Mouse (Mus musculus): ENCODE measurements around the gene Adamts17.
A peak's percentile ranks its signal among the peaks of the same experiment; 100 is the strongest.

Gene Adamts17

GRCm38 (mm10) chr7:66839463-66840007, at the start of gene Adamts17:
TSS of gene Adamts17 (plus strand) at chr7:66839735.
- peak; percentile 86 for DNase-seq (ENCODE audit: low read depth)

GRCm38 (mm10) chr7:66789860-66790748, 49.4 kb upstream of the Adamts17 start:
- DNase-seq (ENCODE audit: low read depth): no peak

DNA sequence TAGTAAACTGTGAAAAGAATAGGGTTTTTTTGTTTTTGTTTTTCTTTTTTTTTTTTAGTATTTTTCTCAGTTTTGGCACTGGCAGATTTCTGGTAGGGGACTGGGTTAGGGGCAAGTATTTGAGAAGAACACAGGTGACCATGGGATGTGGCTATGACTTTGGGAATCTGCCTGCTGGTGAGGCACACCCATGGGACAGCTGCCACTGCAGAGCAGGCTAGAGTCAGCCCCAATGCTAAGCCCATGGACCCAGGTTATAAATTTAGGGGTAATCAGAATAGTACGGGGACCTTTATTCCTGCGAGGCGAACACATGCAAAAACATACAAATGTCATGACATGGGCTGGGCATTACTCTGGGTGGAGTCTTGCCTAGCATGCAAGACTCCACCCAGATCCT, 48.5 kb upstream of the Adamts17 start:
- DNase-seq (ENCODE audit: low read depth): no peak

GRCm38 (mm10) chr7:66796909-66797308, 42.6 kb upstream of the Adamts17 start:
- DNase-seq (ENCODE audit: low read depth): no peak

DNA sequence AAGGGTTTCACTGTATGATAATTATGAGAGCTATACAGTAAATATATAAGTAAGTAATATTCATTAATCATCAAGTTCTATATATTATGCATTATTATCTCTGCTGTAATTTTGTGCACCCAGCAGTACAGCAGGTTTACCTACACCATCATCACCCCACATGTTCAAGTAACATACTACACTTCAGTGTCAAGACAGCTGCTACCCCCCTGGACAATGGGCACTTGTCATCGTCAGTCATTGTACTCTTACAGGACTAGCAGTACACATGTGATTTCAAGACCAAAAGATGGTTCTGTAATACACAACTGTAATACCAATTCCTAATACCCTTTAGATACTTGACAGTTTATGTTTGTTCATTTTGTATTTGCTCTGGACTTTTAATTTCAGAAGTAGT, 42.2 kb upstream of the Adamts17 start:
- DNase-seq (ENCODE audit: low read depth): no peak

GRCm38 (mm10) chr7:66798826-66799225, 40.7 kb upstream of the Adamts17 start:
- DNase-seq (ENCODE audit: low read depth): no peak

DNA sequence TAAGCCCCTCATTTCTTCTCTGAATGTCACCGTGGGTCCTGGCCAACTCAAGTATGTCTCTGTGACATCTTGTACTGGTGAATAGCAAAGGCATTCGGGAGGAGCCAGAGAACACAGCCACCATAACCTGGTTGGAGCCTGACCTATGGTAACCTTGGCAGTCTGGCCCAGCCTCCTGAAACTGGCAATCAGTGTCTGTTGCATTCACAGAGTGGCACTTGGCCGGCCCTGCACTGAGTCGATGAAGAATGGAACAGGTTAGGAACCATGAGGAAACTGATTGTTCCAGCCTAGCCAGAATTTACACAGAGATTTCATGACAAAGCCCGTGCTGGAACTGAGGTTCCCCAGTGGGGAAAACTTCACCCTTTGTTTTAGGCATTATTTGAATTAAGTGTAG, 38.8 kb upstream of the Adamts17 start:
- DNase-seq (ENCODE audit: low read depth): no peak

GRCm38 (mm10) chr7:66801785-66802184, 37.8 kb upstream of the Adamts17 start:
- no peak for DNase-seq (ENCODE audit: low read depth)

DNA sequence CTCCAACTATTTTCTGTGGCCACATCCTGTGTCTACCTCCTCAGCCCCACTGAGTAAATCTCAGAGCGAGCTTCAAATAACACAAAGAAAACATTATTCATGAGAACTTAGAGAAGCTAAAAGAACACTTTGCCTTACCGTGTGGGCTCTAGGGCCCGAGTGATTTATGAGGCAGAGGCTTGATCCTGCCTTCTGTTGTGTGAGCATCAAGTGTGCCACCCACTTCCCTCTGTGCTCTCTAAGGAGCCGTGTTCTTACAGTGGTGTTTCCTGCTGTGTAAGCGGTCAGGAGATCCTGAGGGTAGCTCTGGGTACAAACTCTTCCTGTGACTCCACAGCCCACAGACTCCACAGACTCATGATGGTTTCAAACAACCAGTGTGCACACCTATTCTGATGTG, 35.7 kb upstream of the Adamts17 start:
- no peak for DNase-seq (ENCODE audit: low read depth)

DNA sequence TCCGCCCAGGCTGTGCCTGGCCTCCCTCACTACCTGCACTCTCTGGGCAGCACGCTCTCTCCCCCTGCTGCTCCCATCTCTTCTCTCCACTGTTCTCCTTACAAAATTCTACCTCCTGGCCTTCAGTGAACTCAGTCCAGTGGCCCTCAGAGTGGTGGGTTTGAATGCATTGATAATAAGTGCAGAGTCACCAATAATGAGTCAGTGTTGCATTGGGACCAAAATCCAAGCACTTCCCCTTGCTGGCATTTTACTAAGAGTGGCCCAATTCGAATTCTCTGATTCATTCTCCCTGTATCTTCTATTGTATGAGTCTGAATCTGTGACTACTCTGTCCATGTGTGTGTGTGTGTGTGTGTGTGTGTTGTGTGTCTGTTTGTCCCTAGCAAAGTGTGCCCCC, 32.7 kb upstream of the Adamts17 start:
- no peak for DNase-seq (ENCODE audit: low read depth)

DNA sequence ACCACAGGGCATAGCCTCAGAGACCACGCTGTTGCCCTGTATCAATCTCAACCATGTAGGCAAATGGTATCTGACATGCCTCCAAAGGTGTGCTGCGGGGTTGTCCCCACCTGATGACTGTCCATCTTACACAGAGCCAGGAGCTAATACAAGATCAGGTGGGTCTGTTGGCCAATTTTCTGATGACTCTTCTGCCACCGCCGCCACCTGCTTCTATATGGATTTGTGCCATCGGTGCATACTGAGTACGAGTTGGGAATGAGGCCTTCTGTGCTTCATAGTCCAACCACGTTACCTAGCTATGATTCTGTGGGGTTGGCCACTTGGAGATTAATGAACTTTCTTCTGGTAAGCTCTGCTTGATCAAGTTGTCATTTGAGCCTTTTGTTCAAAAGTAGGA, 29.1 kb upstream of the Adamts17 start:
- DNase-seq (ENCODE audit: low read depth): no peak

GRCm38 (mm10) chr7:66811294-66811693, 28.2 kb upstream of the Adamts17 start:
- no peak for DNase-seq (ENCODE audit: low read depth)

GRCm38 (mm10) chr7:66812289-66812688, 27.2 kb upstream of the Adamts17 start:
- no peak for DNase-seq (ENCODE audit: low read depth)

DNA sequence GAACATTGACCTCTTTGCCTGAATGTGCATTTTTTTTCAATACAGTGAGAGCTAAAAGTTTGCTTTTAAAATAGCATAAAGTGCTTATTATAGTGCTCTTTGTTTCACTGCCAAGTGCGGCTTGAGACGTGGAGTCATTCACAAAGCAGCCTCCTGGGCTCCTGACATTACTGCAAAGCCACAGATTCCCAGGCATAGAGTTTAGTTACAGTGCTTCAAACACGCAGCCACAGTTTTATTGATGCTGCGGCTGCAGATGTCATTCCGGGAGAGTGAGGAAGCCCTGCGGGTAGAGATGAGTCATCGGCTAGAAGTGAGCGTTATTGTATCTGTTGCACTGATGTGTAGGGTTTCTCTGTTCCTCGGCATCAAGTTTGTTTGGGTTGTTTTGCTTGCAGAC, 26.8 kb upstream of the Adamts17 start:
- DNase-seq (ENCODE audit: low read depth): peak; percentile 14

- no peak for DNase-seq (ENCODE audit: low read depth)
Measured at GRCm38 (mm10) chr7:66813172-66813571, 26.4 kb upstream of the Adamts17 start.

GRCm38 (mm10) chr7:66815526-66815925, 24.0 kb upstream of the Adamts17 start:
- DNase-seq (ENCODE audit: low read depth): no peak

GRCm38 (mm10) chr7:66820034-66820433, 19.5 kb upstream of the Adamts17 start:
- DNase-seq (ENCODE audit: low read depth): no peak

DNA sequence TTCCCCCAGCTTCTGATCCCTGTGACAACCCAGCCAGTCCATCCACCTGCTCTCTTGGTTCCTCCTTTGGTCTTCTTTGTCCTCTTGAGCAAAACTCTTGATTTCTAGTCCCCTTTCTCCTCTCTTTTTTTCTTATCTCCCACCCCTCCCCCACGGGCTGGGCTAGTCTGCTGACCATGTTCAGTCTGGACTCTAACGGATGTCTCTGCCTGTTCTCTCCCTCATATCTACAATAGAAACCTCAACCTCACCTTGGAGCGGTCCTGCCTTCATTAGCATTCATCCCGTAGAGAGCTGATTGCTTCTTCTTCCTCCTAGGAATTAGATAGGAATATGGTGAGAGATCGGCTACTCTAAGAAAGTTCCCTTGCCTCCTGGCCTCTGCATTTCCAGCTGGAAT, 8.7 kb upstream of the Adamts17 start:
- no peak for DNase-seq (ENCODE audit: low read depth)

GRCm38 (mm10) chr7:66831295-66831694, 8.2 kb upstream of the Adamts17 start:
- DNase-seq (ENCODE audit: low read depth): no peak

DNA sequence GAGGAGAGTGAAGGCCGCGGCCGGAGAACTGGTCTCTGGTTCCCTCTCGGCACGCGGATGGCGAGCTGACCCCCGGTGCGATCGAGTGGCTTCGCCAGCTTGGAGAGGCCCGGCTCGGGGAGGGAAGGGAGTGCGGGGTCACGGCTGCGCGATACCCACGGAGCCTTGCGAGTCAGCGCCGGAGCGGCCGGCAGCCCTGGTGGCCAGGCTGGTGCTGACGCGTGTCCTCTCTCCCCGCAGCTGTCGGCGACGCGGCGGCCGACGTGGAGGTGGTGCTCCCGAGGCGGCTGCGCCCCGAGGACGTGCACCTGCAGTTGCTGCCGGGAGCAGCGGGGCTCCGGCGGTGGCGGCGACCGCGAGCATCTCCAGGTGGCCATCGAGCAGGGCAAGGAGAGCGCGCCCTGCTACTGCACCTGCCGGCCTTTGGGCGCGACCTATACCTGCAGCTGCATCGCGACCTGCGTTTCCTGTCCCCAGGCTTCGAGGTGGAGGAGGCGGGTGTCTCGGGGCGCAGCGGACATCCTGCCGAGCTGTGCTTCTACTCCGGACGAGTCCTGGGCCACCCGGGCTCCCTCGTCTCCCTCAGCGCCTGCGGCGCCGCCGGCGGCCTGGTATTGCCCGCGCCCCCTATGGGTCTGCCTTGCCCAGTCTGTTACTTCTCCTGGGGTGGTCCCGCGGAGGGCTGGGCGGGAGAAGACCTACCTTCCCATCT, 629 bp downstream of the Adamts17 start:
- DNase-seq (ENCODE audit: low read depth): no peak

GRCm38 (mm10) chr7:66841165-66841564, 1.6 kb downstream of the Adamts17 start:
- DNase-seq (ENCODE audit: low read depth): no peak

DNA sequence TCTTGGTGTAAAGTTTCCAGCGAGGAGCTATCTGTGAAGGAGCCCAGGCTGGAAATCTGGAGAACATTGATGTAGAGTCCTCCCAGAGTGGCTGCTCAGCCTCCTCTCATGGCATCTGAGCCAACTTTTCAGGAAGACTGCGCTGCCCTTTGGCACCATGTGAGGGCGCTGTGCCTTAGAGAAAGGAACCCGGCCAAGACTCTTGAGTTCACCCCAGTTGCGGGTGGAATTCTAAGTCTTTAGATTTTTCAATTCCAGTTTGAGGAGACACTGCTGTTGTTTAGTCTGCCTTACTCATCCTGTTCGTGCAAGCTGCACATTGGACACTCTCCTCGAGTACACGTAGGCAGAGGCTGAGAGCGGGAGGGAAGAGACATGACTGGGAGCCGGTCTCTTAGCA, 2.5 kb downstream of the Adamts17 start:
- DNase-seq (ENCODE audit: low read depth): no peak

- no peak for DNase-seq (ENCODE audit: low read depth)
Measured at GRCm38 (mm10) chr7:66843846-66844245, 4.3 kb downstream of the Adamts17 start.

Data from c-Kit-positive CD71-negative TER-119-negative erythroid progenitor cells, embryonic 14.5 days (primary cell).